Mouse (Mus musculus) forebrain, embryonic 12.5 days (tissue): ENCODE measurements around the gene Atg9b. TPM values are rescaled to one million over a fixed set of nuclear protein-coding genes. Genes with fewer than 3 reads are reported as not detected.
"Not testable (repeated sequence)": the region's sequence is repeated elsewhere in the genome, so short reads cannot be mapped to it uniquely, and the experiment has no call there.

Experiments
- ATAC-seq: fragments of 200-750 bp; cut with Nextera tagmentation; 2 replicates; pipeline ENCODE4 v1.8.0; 2017; ENCODE audit warnings: moderate TSS enrichment; ENCODE audit not compliant: low FRiP score
- H3K27ac ChIP-seq: fragments of 300-500 bp; sonication (generic); 2 replicates; pipeline ENCODE4 v1.5.1; 2016; ENCODE audit warnings: mild to moderate bottlenecking
- H3K27me3 ChIP-seq: fragments of 300-500 bp; sonication (generic); 2 replicates; pipeline ENCODE4 v1.6.1; 2016; ENCODE audit warnings: mild to moderate bottlenecking
- H3K36me3 ChIP-seq: fragments of 300-500 bp; sonication (generic); replicated peaks from 2 replicates; pipeline ENCODE4 v1.6.1; 2016; ENCODE audit warnings: mild to moderate bottlenecking
- H3K4me1 ChIP-seq: fragments of 300-500 bp; sonication (generic); 2 replicates; pipeline ENCODE4 v1.6.1; 2016
- H3K4me2 ChIP-seq: fragments of 300-500 bp; sonication (generic); 2 replicates; pipeline ENCODE4 v1.6.1; 2016; ENCODE audit warnings: mild to moderate bottlenecking, moderate library complexity
- H3K4me3 ChIP-seq: fragments of 300-500 bp; sonication (generic); replicated peaks from 2 replicates; pipeline ENCODE4 v1.5.1; 2016; ENCODE audit warnings: mild to moderate bottlenecking
- H3K9ac ChIP-seq: fragments of 300-500 bp; sonication (generic); 2 replicates; pipeline ENCODE4 v1.6.1; 2016; ENCODE audit warnings: mild to moderate bottlenecking
- H3K9me3 ChIP-seq: fragments of 300-500 bp; sonication (generic); 2 replicates; pipeline ENCODE4 v1.6.1; 2016
- WGBS: fragments of 180-500 bp; shearing (Covaris S2); methylation state at CpG from one replicate; pipeline ENCODE4 v1.1.7; 2016; 5-methylcytosine and 5-hydroxymethylcytosine counted together
- polyA plus RNA-seq: library from polyadenylated mRNA; unstranded; fragments of >200 nt; fragmentation: Nextera tagmentation; extraction: Ambion mirVana; gene quantifications from 2 replicates; pipeline ENCODE4 v1.2.1, GENCODE M21; 2016

Gene Atg9b
- polyA plus RNA-seq, 1 experiment from 2014 or later: 0.34 TPM

DNA sequence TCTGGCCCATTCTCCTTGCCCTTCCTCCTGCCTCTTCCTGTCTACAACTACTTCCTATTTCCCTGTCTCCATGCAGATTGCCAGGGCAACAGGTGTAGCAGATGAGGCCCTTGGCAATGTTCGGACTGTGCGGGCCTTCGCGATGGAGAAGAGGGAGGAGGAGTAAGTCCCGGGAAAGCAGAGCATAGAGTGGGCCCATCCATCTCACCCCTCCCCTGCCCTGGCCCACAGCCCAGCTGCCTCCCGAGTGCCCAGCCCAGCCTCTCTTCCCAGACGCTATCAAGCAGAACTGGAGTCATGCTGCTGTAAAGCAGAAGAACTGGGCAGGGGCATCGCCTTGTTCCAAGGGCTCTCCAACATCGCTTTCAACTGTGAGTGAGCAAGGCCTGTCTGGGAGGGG is 10.0 kb upstream of the Atg9b start:
- H3K36me3 ChIP-seq: peaks cover 51% of the 10 kb centered on the region
- ATAC-seq: no peak
- WGBS: 86% methylated on average over 9 of the region's 9 CpGs

DNA sequence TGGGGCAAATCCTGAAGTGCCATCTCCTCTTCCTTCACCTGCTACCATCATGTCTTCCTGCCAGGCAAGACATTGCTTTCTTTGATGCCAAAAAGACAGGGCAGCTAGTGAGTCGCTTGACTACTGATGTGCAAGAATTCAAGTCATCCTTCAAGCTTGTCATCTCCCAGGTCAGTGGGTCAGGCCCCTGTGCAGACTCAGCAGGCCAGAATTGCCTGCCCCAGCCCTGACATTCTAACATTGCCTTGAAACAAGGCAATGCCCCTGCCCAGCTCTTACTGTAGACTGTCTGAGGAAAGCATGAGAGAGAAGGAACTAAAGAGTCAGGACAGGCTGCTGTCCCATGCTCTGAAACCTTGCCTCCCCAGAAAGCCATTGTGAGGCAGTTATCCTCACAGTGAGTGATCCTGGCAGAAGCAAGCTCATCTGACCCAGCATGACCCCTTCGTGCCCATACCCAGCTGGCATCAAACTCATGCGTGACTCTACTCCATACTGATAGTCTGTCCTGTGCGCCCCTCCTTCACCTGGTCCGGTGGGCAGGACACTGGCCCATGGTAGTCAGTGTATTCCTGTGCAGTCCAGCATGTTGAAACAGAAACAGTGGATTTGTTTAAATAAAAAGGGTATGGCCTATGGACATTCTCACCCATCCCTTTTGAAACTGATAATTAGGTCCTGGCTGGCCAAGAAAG is 9.1 kb upstream of the Atg9b start:
- Histone ChIP-seq H3K9me3 (no peaks in the 10 kb centered on the region), H3K36me3 (peaks cover 42% of the 10 kb centered on the region), H3K27ac (no peak overlapping the region), H3K4me3 (no peak overlapping the region), H3K4me1 (no peaks in the 10 kb centered on the region), H3K4me2 (no peak overlapping the region), H3K9ac (no peak overlapping the region), H3K27me3 (no peaks in the 10 kb centered on the region)
- no peak for ATAC-seq
- WGBS: 94% methylated on average over 5 of the region's 5 CpGs

More for the DNA sequence above, 10.0 kb upstream of the Atg9b start:
- Histone ChIP-seq H3K27ac (no peak overlapping the region), H3K9me3 (no peaks in the 10 kb centered on the region), H3K27me3 (no peaks in the 10 kb centered on the region), H3K4me3 (no peak overlapping the region), H3K9ac (no peak overlapping the region), H3K4me2 (no peak overlapping the region), H3K4me1 (no peaks in the 10 kb centered on the region)

DNA sequence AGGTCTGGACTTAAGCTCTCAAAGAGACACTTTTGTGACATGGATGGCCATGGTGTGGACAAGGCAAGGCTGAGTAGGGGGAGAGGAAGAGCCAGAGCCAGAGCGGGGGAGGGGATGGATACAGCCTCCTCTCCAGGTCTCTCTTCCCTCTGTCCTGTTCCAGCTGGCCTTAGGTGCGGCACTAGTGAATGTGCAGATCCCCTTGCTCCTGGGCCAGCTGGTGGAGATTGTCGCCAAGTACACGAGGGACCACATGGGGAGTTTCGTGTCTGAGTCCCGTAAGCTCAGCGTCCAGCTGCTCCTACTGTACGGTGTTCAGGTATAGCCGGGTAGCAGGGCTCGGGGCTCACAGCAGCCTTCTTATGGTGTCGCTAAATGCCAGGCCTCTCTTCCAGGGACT is 8.4 kb upstream of the Atg9b start:
- ATAC-seq: no peak
- H3K4me3 ChIP-seq: no peak overlapping the region
- H3K4me1 ChIP-seq: no peaks in the 10 kb centered on the region
- WGBS: 92% methylated on average over 11 of the region's 11 CpGs
- no peak overlapping the region for H3K9ac ChIP-seq
- H3K27ac ChIP-seq: no peak overlapping the region
- H3K4me2 ChIP-seq: no peak overlapping the region
- no peaks in the 10 kb centered on the region for H3K27me3 ChIP-seq
- H3K9me3 ChIP-seq: no peaks in the 10 kb centered on the region
- peaks cover 40% of the 10 kb centered on the region for H3K36me3 ChIP-seq

DNA sequence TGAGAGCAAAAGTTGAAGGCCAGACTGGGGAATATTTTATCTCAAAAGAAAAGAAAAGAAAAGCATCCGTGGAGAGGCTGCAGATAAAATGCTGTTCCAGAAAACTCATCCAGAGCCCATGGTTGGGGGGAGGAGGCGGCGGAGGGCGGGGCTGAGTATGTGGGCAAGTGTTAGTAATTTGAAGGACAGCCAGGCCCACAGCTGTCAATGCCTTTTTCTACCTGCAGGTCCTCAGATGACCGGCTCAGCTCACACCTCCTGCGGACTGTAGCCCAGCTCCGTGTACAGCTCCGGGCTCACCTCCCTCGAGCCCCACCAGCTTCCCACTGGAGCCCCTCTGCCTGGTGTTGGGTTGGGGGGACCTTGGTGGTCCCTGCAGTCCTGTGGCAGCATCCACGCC is 7.7 kb upstream of the Atg9b start:
- H3K27me3 ChIP-seq: no peaks in the 10 kb centered on the region
- ATAC-seq: no peak
- H3K36me3 ChIP-seq: peaks cover 37% of the 10 kb centered on the region
- no peak overlapping the region for H3K27ac ChIP-seq
- no peaks in the 10 kb centered on the region for H3K9me3 ChIP-seq
- no peak overlapping the region for H3K4me2 ChIP-seq
- peaks cover 5% of the 10 kb centered on the region; the same call in 1 of the 2 replicates for H3K4me1 ChIP-seq
- WGBS: 89% methylated on average over 10 of the region's 10 CpGs
- no peak overlapping the region for H3K4me3 ChIP-seq
- H3K9ac ChIP-seq: no peak overlapping the region

DNA sequence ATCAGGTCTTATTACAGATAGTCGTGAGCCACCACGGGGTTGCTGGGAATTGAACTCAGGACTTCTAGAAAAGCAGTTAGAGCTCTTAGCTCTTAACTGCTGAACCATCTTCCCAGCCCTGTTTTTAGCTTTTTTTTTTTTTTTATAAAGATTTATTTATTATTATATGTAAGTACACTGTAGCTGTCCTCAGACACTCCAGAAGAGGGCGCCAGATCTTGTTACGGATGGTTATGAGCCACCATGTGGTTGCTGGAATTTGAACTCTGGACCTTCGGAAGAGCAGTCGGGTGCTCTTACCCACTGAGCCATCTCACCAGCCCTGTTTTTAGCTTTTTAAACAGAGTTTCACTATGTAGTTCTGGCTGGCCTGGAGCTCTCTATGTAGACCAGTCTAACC is 4.3 kb upstream of the Atg9b start:
- H3K9ac ChIP-seq, ATAC-seq, H3K27me3 ChIP-seq, H3K4me2 ChIP-seq, H3K27ac ChIP-seq, H3K9me3 ChIP-seq, H3K4me3 ChIP-seq: not testable (repeated sequence)
- Histone ChIP-seq H3K4me1 (peaks cover 12% of the 10 kb centered on the region), H3K36me3 (peaks cover 14% of the 10 kb centered on the region)
- 96% methylated on average over 6 of the region's 6 CpGs for WGBS

DNA sequence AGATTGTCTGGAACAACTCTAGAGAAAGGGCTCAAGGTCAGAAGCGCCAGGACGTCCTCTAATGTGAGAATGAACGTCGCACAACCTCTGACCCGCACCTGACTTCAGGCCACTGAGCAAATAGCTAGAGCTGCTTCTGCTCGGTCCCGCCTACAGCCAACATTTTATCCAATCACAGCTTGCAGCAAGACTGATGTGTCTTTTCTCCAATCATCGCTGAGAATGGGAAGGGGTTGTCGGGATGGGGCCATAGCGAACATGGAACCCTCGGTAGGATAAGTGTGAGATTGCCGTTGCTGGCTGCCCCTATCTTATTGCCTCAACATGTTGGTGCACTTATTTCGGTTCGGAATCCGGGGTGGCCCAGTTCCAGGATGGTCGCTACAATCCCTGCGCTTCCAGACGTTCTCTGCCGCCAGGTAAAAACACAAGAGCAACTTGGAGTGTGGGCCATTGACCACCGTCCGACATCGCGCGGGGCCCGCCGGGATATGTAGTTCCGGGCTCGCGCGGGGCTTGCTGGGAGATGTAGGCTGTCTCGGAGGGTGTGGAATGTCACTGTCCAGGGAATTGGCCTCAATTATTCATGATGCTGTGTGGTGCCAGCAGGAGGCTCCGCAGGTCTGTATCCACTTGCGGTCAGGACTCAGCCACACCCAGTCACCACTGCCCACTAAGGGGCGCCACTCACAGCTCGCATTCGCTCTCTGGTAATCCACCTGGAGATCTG is 2.4 kb upstream of the Atg9b start:
- peak overlapping the region; percentile 77 for H3K27ac ChIP-seq
- no peaks in the 10 kb centered on the region for H3K9me3 ChIP-seq
- H3K4me1 ChIP-seq: peaks cover 12% of the 10 kb centered on the region
- peak; percentile 97 for ATAC-seq
- H3K4me2 ChIP-seq: peak overlapping the region; percentile 58
- H3K4me3 ChIP-seq: peak overlapping the region; percentile 58
- WGBS: 2% methylated on average over 36 of the region's 36 CpGs
- H3K36me3 ChIP-seq: no peaks in the 10 kb centered on the region
- H3K9ac ChIP-seq: peak overlapping the region; percentile 55
- H3K27me3 ChIP-seq: peaks cover 21% of the 10 kb centered on the region

DNA sequence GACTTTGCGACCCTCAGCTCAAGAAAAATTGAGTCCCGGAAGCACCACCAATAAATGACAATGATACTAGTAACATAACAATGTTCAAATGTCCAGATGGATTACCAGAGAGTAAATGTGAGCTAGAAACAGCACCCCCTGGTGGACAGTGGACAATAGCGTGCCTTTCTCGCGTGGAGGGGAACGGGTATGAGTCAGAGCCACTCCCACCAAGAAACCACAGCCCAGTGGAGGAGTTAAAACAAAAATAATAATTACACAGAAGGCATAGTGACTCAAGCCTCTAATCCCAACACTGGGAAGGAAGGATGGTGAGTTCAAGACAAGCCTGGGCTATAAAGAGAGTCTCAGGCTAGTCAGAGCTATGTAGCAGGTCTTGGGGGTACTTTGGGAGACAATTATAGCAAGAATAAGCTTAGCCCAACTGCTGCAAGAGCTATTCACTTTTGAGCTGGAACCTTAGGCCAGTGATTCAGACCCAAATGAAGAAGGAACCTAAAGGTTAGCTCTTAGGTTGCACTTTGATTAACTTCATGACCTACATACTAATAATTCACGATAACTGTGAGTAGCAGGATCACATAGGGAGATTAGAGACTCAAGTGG is 1.6 kb upstream of the Atg9b start, which contains the start of gene Abcb8:
Gene Abcb8, plus strand, starts transcription at position 272 of the 606 bp plus-strand sequence.
- H3K4me2 ChIP-seq: peak within 1 kb of the TSS; percentile 58
- H3K4me1 ChIP-seq: peaks cover 12% of the 10 kb centered on the region
- H3K9ac ChIP-seq: peak within 1 kb of the TSS; percentile 55
- H3K9me3 ChIP-seq: no peaks in the 10 kb centered on the region
- peaks cover 28% of the 10 kb centered on the region for H3K27me3 ChIP-seq
- no peak for ATAC-seq
- H3K36me3 ChIP-seq: no peaks in the 10 kb centered on the region
- peak within 1 kb of the TSS; percentile 58 for H3K4me3 ChIP-seq
- WGBS: 19% methylated on average over 7 of the region's 7 CpGs
- peak within 1 kb of the TSS; percentile 77 for H3K27ac ChIP-seq

DNA sequence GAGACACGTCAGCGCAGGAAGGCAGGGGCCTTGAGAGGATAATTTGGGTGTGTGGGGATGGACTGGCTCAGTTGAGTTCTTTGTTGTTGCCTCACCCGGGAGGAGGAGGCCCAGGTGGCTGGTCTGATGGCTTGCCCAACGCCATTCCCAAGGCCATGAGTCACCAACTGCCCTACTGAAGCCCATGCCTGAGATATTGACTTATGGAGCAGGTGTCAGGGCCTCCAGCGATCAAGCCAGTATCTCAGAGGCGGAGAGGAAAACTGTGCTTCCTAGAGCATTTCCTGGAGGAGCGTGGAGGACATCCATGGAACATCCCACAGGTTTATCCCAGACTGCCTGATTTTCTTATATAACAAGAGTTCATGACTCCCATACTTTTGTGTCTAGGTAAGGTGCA is 781 bp upstream of the Atg9b start:
- H3K27ac ChIP-seq: no peak overlapping the region
- H3K27me3 ChIP-seq: peaks cover 36% of the 10 kb centered on the region
- peaks cover 19% of the 10 kb centered on the region for H3K4me1 ChIP-seq
- no peak for ATAC-seq
- no peaks in the 10 kb centered on the region for H3K36me3 ChIP-seq
- H3K9me3 ChIP-seq: no peaks in the 10 kb centered on the region
- 80% methylated on average over 7 of the region's 7 CpGs for WGBS
- H3K4me3 ChIP-seq: no peak overlapping the region
- H3K4me2 ChIP-seq: no peak overlapping the region
- no peak overlapping the region for H3K9ac ChIP-seq

DNA sequence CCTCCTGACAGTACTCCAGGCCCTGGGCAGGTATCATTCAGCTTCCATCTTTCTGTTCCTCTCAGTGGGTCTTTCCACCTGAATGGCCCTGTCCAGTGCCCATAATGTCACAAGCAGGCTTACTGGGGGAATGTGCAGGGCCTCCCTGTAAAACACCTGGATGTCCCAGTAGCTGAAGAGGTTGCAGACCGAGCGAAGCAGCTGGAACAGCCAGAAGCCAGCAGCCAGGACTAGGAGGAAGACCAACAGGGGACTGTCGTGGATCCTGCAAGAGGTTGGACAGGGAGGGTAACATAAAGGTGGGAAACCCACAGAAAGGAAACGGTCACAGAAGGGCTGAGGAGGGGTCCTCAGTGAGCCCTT is 2.3 kb downstream of the Atg9b start:
- Histone ChIP-seq H3K36me3 (no peaks in the 10 kb centered on the region), H3K27me3 (peaks cover 67% of the 10 kb centered on the region), H3K9me3 (no peaks in the 10 kb centered on the region), H3K9ac (no peak overlapping the region), H3K4me1 (peaks cover 26% of the 10 kb centered on the region), H3K27ac (no peak overlapping the region), H3K4me3 (no peak overlapping the region), H3K4me2 (no peak overlapping the region)
- 83% methylated on average over 4 of the region's 4 CpGs for WGBS
- no peak for ATAC-seq

DNA sequence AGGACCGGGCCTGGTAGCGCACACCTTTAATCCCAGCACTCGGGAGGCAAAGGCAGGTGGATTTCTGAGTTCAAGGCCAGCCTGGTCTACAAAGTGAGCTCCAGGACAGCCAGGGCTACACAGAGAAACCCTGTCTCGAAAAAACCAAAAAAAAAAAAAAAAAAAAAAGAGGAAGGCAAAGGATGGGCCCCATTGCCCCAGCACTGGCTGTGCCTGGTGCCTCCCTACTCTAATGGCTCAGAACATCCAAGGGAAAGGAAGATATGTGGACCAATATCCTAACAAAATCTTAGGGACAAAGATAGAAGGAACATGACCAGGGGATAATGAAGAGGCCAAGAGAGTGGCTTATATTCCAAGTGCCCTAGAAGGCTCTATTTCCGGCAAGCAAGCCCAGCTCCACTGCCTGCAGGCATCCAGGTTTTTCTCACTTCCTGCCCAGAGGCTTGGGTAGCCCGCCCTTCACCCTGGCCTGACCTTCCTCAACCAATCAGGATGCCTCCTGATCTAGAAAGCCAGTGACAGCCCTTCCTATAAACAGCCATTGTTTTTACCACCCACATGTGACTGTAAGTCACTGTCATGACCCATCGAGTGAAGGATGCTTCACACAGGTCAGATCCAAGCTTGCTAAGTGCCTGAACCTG is 2.8 kb downstream of the Atg9b start:
- H3K36me3 ChIP-seq: no peaks in the 10 kb centered on the region
- H3K27me3 ChIP-seq: peaks cover 70% of the 10 kb centered on the region
- peaks cover 25% of the 10 kb centered on the region for H3K4me1 ChIP-seq
- ATAC-seq: no peak
- H3K9me3 ChIP-seq: no peaks in the 10 kb centered on the region
- no peak overlapping the region for H3K4me3 ChIP-seq
- H3K9ac ChIP-seq: no peak overlapping the region
- no peak overlapping the region for H3K4me2 ChIP-seq
- 59% methylated on average over 7 of the region's 7 CpGs for WGBS
- no peak overlapping the region for H3K27ac ChIP-seq

DNA sequence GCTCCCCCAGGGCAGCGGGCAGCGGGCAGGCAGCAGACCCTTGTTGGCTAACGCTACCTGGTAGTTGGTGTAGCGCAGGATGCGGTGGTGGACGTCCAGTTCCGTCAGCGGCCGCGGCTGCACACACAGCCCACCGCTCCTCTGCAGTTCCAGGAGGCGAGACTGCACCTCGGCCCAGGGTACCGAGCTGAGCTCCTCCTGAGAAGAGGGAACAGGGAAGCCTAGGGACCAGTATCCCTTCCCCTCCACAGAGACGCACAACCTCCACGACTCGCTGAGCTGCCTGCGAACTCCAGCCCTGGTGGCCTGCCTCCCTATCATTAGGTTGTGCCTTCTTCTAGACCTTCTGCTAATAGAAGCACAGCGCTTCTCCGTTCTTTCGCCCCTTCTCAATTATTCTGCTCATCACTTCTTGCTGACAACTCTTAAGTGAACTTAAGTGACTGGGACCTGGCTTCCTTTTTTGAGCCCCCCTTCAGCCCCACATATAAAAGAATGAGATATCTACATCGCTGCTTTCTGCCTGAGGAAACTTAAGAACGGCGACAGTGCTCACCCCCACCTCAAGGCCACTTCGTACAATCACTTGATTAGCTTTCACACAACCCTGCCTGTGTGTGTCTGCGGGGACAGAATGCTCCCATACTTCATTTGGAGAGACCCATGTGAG is 3.6 kb downstream of the Atg9b start:
- Histone ChIP-seq H3K4me1 (peaks cover 25% of the 10 kb centered on the region), H3K36me3 (no peaks in the 10 kb centered on the region), H3K27me3 (peaks cover 70% of the 10 kb centered on the region), H3K4me3 (peak overlapping the region; percentile 46), H3K4me2 (peak overlapping the region; percentile 94), H3K27ac (no peak overlapping the region), H3K9me3 (no peaks in the 10 kb centered on the region), H3K9ac (peak overlapping the region; percentile 54)
- no peak for ATAC-seq
- 21% methylated on average over 26 of the region's 26 CpGs for WGBS
